Mouse (Mus musculus) gastrocnemius, adult 2 months (tissue): Measurements from ENCODE around the gene Hacd4. TPM values are rescaled to one million over a fixed set of nuclear protein-coding genes. Genes with fewer than 3 reads are reported as not detected.
"Not testable (repeated sequence)": the region's sequence is repeated elsewhere in the genome, so short reads cannot be mapped to it uniquely, and the experiment has no call there.

Source experiments
- DNase-seq: peaks from one replicate; pipeline ENCODE4 v3.0.0; 2022
- H3K27ac ChIP-seq: fragments of 200-600 bp; 2 replicates; pipeline ENCODE4 v1.8.1; 2022; ENCODE audit warnings: mild to moderate bottlenecking
- H3K4me3 ChIP-seq: fragments of 200-600 bp; 2 replicates; pipeline ENCODE4 v1.8.1; 2022; ENCODE audit warnings: mild to moderate bottlenecking, moderate library complexity
- CTCF ChIP-seq: fragments of 200-600 bp; IDR thresholded peaks from 2 replicates; pipeline ENCODE4 v1.8.1; 2022; ENCODE audit warnings: antibody characterized with exemption, mild to moderate bottlenecking, moderate library complexity
- intact Hi-C: fragments of 180-260 bp; cut with DNase I; formaldehyde crosslinking; loops from one replicate; pipeline ENCODE4 v1.15.1; 2025
- total RNA-seq, 2 experiments: library from RNA; stranded (reverse); gene quantifications; 2 replicates each; pipeline ENCODE4 v1.2.3; 2021

Gene Hacd4
- total RNA-seq, 2 experiments from 2014 or later = 0.77 to 1.2 TPM

- intact Hi-C loops = no loop called here
- TF ChIP-seq CTCF = no peak
- no peak overlapping the region for H3K27ac ChIP-seq
- DNase-seq = no peak
- H3K4me3 ChIP-seq = no peak overlapping the region
Observed at GRCm38 (mm10) chr4:88415017-88415416, 23.7 kb downstream of the Hacd4 start.

DNA sequence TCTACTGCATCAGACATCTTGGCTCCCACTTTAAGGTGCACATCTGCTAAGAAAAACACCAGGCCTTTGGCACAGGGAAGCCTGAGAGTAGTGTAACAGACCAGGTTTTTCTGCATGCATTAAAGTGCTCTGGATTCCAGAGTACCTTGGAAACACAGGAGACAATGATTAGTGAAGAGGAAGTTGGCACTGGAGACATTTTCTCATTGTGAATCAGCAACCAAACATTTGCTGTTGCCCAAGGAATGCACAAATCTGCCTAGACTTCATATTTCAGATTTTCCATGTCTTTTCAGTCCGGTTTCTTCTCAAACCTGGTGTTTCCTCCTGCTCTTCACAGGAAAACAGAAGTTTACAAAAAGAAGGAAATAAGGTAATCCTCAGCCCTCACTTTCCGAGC lies 26.4 kb downstream of the Hacd4 start:
- Histone ChIP-seq H3K27ac (no peak overlapping the region), H3K4me3 (no peak overlapping the region)
- DNase-seq = no peak
- intact Hi-C loops = no loop called here
- TF ChIP-seq CTCF = no peak

DNA sequence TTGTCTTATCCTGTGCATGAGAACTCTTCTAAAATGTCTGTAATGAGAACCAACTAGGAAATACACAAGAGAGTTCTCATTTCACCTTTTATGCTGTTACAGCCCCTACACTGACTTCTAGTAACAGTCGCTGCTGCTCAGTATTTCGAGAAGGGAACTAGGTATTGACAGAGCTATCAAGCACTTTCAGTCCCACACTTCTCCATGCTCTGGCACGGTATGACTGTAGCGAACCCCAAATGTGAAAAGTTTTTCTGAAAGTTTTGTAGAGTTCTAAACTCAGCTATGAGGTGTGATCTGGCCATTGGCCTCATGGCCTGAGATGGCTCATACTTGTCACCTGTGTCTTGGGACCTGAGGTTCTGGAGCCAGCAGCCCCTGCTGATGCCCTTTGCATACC lies 29.4 kb downstream of the Hacd4 start:
- Histone ChIP-seq H3K4me3 (no peak overlapping the region), H3K27ac (no peak overlapping the region)
- intact Hi-C loops = no loop called here
- no peak for DNase-seq
- TF ChIP-seq CTCF = no peak

DNA sequence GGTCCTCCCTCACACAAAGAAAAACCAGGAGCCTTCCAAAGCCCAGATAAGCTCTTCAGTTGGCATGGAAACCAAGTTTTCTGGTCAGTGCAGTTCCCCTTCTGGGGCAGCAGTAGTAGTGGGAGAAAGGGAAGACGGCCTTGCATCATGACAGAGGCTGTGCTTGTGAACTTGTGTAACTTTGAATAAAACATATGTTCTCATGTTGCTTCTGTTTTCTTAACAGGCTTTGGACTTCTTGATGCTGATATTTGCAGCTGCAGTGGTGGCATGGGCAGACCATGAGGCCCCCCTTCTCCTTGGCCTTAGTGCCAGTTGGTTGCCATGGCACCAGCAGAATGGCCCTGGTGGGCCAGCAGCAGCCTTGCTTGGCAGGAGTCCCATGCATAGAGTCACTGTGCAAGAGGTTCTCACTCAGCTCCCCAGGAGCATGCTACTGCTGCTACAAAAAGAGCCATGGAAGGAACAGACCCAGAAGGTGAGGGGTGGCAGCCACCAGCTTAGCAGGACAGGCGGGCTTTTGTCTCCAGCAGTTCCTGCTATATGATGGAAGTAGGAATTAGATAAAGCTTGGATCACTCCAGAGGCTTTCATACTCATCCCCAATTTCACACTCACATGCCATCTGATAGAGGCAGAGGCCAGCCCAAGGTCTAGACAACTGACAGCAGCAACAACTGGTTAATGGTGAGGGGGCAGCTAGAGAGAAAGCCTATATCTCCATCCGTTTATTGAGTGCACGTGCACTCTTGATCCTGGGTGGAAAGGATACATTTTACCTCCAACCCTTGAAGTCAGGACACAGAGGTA lies 31.6 kb downstream of the Hacd4 start:
- peak; percentile 24 for DNase-seq
- H3K27ac ChIP-seq = no peak overlapping the region
- intact Hi-C loops = no loop called here
- no peak overlapping the region for H3K4me3 ChIP-seq
- TF ChIP-seq CTCF = no peak

GRCm38 (mm10) chr4:88402884-88403283 lies 35.8 kb downstream of the Hacd4 start:
- intact Hi-C loops = no loop called here
- no peak for TF ChIP-seq CTCF
- no peak overlapping the region for H3K27ac ChIP-seq
- no peak overlapping the region for H3K4me3 ChIP-seq
- no peak for DNase-seq

- DNase-seq = no peak
- intact Hi-C loops = no loop called here
- no peak overlapping the region for H3K27ac ChIP-seq
- H3K4me3 ChIP-seq = no peak overlapping the region
- TF ChIP-seq CTCF = no peak
Observed at GRCm38 (mm10) chr4:88400992-88401313, 37.8 kb downstream of the Hacd4 start.

DNA sequence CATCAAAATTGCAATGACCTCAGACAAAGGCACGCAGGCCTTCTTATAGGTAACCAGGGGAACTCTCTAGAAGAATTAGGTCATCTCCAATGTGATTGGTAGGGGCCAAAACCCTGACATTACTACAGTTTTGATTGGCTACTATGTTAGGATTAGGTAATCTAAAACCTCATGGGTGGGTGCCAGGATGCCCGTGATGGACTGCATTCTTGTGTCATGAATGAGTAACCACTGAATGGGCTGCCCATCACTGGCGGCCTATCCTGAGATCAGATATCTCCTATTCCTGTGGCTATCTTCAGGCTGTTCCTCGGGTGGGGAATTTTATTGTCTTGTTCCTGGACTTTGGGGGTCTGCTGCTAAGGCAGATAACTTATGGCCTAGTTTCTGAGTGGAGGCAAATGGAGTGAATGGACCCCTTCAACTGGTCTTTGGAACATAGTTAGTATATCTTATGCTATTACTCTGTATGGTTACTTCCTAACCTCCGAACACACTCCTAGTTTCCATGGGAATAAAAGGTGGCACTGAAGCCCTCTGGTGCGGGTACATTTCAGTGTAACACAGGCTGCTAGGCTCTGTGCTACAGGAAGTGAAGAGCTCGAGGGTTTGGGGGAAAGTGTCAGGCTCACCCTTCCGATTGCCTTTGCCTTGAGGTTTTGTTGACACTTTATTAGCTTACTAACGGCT lies 38.3 kb downstream of the Hacd4 start:
- intact Hi-C loops = no loop called here
- no peak for DNase-seq
- Histone ChIP-seq H3K27ac (no peak overlapping the region), H3K4me3 (no peak overlapping the region)
- TF ChIP-seq CTCF = no peak

DNA sequence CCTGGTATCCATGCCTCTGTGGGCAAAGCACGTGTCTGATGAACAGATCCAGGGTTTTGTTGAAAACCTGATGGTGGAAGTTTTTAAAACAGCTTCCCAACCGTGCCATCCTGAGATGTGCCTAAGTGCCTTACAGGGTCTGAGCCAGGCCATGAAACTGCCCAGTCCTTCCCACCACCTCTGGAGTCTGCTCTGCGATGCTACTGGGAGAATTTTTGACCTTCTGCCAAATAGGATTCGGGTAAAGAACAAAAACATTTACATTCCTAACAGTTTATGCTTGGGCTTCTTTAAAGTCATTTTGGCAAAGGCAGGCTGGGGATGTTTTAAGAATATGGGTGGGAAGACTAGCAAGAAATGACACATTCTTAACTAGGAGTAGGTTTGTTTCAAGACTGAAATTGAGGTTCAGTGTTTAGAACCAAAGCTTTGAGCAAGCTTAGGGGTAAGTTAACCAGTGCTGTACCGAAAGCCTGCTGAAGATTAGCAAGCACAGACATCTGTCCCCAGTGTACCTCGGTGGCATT lies 41.7 kb downstream of the Hacd4 start:
- DNase-seq = no peak
- TF ChIP-seq CTCF = no peak
- Histone ChIP-seq H3K4me3 (no peak overlapping the region), H3K27ac (no peak overlapping the region)
- intact Hi-C loops = no loop called here

- H3K27ac ChIP-seq = no peak overlapping the region
- intact Hi-C loops = no loop called here
- no peak for DNase-seq
- TF ChIP-seq CTCF = no peak
- H3K4me3 ChIP-seq = no peak overlapping the region
Observed at GRCm38 (mm10) chr4:88395717-88396116, 43.0 kb downstream of the Hacd4 start.

GRCm38 (mm10) chr4:88390596-88390995 lies 48.1 kb downstream of the Hacd4 start:
- DNase-seq, H3K27ac ChIP-seq, intact Hi-C loops, H3K4me3 ChIP-seq: not testable (repeated sequence)

GRCm38 (mm10) chr4:88390036-88390435 lies 48.7 kb downstream of the Hacd4 start:
- intact Hi-C loops = no loop called here
- DNase-seq = no peak
- Histone ChIP-seq H3K27ac (no peak overlapping the region), H3K4me3 (no peak overlapping the region)
- no peak for TF ChIP-seq CTCF

- Histone ChIP-seq H3K4me3 (no peak overlapping the region), H3K27ac (no peak overlapping the region)
- DNase-seq = no peak
- intact Hi-C loops = no loop called here
- no peak for TF ChIP-seq CTCF
Observed at GRCm38 (mm10) chr4:88372293-88373224, 66.2 kb downstream of the Hacd4 start.

DNA sequence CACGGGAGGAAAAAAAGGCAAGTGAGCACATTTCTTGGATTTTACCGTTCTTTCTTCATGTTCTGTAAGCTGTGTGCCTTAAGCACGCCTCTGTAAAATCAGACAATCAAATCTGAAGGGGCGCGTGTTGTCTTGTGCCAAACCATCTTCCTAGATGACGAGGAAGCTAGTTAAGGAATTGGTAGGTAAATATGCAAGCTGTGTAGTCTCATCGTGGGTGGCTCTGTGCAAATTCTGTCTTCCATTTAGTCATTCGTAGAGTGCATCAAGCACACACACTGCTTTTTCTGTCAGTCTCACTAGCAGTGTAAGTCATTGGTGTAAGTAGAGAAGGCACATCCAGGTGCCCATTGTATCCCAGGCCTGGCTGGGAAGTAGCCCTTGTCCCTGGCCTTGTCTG lies 67.9 kb downstream of the Hacd4 start:
- intact Hi-C loops = no loop called here
- no peak overlapping the region for H3K4me3 ChIP-seq
- no peak for TF ChIP-seq CTCF

More for the DNA sequence above, 67.9 kb downstream of the Hacd4 start:
- DNase-seq = no peak
- no peak overlapping the region for H3K27ac ChIP-seq
